Mouse (Mus musculus): Measurements from ENCODE around the gene Tnnt2.
A peak's percentile ranks its signal among the peaks of the same experiment; 100 is the strongest.

Tnnt2 gene

GRCm38 (mm10) chr1:135856070-135856469, 19.9 kb downstream of the Tnnt2 start:
- DNase-seq (ENCODE audit: low spot score): no peak

DNA sequence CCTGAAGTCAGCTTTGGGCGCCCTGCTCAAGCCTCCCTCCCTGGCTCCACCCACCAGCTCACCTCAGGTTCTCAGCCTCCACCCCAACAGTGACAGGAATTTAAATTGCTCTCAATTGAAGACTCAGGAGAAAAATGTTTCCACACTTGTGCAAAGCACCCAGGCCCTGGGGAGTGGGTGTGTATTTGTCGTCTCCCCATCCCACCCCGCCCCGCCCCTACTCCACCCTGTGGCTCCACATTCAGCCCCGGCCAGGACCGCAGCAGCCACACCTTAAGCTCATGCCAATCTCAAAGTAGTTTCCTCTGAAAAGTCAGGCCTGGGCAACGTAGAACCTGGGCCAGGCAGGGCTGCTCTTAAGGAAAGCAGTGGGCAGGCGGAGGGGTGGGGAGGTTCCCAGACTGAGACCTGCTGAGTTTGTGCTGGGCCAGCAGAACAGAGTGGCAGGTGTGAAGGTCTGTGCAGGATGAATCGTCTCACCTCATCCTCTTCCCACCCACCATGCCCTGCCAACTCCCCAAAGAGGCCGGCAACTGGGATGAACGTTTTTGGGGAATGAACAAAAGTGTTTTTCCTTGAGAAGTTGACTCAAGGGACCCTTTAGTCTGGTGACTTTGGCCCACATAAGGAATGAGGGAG, 21.1 kb downstream of the Tnnt2 start:
- no peak for DNase-seq (ENCODE audit: low spot score)

- DNase-seq (ENCODE audit: low spot score): no peak
Measured at GRCm38 (mm10) chr1:135858533-135858932, 22.4 kb downstream of the Tnnt2 start.

- DNase-seq (ENCODE audit: low spot score): no peak
Measured at GRCm38 (mm10) chr1:135861091-135861490, 24.9 kb downstream of the Tnnt2 start.

GRCm38 (mm10) chr1:135861980-135862552, 25.9 kb downstream of the Tnnt2 start:
- no peak for DNase-seq (ENCODE audit: low spot score)

GRCm38 (mm10) chr1:135862561-135862960, 26.4 kb downstream of the Tnnt2 start:
- DNase-seq (ENCODE audit: low spot score): no peak

GRCm38 (mm10) chr1:135863786-135864335, 27.7 kb downstream of the Tnnt2 start:
- DNase-seq (ENCODE audit: low spot score): no peak

GRCm38 (mm10) chr1:135864830-135865229, 28.7 kb downstream of the Tnnt2 start:
- no peak for DNase-seq (ENCODE audit: low spot score)

DNA sequence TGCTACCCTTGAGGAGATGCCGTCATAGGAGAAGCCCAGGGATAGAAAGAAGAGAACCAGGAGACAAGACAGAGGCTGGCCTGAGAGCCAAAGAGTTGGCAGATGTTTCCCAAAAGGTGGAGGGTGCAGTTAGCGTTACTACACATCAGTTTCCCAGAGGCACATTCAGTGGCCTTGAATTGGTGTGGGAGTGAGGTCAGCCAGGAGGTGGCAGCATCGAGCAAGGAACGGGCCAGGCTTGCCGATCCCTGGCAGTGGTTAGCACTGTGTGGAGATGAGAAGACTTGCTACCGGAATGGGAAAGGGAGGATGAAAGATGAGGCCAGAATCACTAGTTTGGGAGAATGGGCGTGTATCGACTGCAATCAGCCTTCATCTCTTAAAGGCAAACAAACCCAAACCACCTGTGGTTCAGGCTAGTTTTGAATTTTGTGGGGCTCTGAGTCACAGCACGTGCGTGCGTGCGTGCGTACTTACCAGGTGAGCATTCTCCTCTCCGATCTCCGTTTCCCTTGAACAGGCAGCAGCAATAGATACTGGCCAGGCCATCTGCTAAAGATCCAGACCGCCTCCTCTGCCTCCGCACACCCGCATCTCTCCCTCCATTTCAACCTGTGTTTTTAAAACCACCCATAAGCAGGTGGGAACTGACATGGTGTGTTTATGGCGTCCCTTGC, 29.5 kb downstream of the Tnnt2 start:
- DNase-seq (ENCODE audit: low spot score): peak; percentile 63

GRCm38 (mm10) chr1:135868570-135868969, 32.4 kb downstream of the Tnnt2 start:
- no peak for DNase-seq (ENCODE audit: low spot score)

DNA sequence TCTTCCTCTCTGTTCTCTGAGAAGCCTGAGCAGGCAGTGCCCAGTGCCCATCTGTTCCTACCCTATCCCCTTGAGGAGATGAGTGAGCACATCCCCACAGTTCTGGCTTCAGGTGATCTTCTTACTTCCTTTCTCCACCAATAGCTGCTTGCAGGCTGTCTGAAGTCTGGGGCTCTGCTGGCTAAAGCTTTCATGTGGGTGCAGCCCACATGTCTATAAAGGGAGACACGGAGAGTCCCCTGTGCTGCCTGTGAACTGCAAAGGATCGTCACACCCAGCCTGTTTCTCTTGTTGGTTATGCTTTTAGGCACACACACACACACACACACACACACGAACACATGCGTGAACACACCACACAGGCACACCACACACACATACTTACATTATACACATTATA, 36.8 kb downstream of the Tnnt2 start:
- DNase-seq (ENCODE audit: low spot score): no peak

GRCm38 (mm10) chr1:135877248-135877647, 41.1 kb downstream of the Tnnt2 start:
- no peak for DNase-seq (ENCODE audit: low spot score)

DNA sequence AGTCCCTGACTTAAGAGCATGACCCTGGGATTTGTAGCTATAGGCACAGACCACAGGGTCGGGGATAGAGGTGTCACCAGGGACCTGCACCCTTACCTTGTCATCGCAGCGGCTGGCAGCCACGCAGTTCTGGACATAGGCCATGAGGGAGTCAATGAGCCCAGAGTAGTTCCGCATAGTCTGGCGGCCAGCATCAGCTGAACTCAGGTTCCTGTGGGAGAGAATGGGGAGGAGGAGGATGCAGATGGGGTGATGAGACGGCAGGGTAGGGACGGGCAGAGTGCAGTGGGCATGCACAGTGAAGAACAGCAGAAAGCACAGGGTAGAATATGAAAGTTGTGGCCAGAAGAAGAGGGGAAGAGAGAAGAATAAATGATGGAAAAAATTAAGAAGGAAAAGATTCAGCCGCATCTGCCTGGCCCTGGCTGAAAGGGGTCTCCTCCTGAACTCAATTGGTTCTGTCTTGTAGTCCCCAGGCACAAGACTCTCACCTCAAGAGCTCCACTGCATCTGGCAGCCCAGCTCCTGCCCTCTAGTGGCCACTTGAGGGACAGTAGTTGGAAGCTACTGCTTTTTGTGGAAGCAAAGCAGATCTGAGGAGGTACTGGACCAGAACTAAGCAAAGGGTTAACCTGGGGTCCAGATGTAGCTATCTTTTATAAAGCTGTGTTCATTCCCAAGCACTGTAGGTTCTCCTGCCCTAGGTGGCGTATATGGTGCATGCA, 46.4 kb downstream of the Tnnt2 start:
- no peak for DNase-seq (ENCODE audit: low spot score)

DNA sequence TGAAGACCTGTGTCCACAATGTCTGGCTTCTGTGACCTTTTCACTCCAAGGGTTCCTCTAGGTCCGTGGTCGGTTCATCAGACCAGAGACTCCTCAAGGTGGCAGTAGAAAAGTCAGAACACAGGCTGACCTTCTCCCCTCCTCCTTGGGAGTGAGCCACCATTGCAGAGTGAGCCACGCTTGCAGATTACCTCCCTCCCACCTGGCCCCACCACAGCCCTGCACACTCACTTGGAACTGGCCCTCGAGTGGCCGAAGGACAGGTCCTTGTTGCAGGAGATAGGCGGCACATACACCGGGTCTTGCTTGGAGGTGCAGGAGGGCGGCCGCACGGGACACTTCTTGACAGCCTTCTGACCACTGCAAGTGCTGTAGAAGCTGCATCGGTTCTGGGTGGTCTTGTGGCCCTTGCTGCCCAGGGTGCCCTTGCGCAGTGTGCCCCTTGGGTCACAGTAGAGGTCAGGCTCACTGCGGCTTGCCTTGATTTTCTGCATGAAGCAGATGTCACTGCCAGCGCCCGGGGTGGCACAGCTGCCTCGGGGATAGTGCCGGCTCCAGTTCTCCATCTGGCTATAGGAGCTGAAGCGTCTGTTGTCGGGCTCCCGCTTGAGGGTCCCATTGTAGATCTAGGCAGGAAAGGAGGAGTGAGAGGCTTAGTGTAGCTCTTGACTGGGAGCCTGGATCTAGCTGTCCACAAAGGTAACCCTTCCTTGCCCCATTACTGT, 53.5 kb downstream of the Tnnt2 start:
- no peak for DNase-seq (ENCODE audit: low spot score)

DNA sequence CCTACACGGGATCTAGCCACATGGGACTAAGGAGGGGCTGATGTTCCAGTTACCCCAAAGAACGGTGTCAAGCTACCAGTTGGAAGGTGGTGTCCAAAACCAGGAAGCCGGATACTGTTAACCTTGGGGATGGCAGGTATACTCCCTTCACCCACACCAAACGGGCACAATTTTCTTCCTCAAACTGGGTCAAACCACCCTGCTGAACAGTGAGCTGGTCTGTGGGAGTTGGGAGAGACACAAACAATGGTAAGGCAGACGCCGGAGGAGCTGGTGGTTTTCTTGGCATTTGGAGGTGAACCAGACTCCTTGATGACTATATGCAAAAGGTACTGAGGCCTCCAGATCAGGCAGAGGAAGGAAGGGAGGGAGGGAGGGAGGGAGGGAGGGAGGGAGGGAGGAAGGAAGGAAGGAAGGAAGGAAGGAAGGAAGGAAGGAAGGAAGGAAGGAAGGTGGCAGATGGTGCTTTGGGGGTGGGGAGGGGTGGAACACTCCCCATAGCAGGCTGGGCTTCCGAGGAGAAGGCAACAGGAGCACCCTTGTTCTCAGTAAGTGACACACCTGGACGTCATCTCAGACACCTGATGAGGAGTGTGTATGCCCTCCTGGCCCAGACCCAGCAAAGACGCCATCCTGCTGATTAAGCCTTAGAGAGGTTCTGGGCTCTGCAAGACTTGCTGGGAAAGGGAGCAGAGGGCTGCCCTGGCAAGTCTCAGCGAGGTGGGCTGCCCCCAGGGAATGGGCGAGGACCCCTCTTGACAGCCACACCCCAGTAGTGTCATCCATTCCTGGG, 55.5 kb downstream of the Tnnt2 start:
- DNase-seq (ENCODE audit: low spot score): no peak

GRCm38 (mm10) chr1:135892233-135892632, 56.1 kb downstream of the Tnnt2 start:
- DNase-seq (ENCODE audit: low spot score): no peak

- DNase-seq (ENCODE audit: low spot score): no peak
Measured at GRCm38 (mm10) chr1:135892764-135893163, 56.6 kb downstream of the Tnnt2 start.

- no peak for DNase-seq (ENCODE audit: low spot score)
Measured at GRCm38 (mm10) chr1:135893377-135893776, 57.2 kb downstream of the Tnnt2 start.

- no peak for DNase-seq (ENCODE audit: low spot score)
Measured at GRCm38 (mm10) chr1:135895367-135895766, 59.2 kb downstream of the Tnnt2 start.

DNA sequence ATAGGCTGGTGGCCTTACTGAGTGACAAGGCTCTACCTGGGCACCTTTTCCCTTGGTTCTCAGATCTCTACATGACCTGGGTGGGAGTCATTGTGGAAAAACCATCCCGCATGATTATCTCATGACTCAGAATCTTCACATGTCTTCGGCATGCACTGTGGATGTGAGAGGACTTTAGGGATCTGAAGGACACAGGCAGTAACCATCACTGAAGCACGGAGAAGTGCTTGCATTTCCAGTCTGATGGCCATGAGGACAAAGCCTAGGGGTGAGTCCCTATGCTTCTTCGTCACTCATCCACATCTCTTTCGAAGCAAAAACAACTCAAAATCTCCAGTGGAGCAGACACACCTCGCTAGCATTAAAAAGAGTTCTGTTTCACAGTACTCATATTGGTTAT, 63.1 kb downstream of the Tnnt2 start:
- DNase-seq (ENCODE audit: low spot score): no peak

DNA sequence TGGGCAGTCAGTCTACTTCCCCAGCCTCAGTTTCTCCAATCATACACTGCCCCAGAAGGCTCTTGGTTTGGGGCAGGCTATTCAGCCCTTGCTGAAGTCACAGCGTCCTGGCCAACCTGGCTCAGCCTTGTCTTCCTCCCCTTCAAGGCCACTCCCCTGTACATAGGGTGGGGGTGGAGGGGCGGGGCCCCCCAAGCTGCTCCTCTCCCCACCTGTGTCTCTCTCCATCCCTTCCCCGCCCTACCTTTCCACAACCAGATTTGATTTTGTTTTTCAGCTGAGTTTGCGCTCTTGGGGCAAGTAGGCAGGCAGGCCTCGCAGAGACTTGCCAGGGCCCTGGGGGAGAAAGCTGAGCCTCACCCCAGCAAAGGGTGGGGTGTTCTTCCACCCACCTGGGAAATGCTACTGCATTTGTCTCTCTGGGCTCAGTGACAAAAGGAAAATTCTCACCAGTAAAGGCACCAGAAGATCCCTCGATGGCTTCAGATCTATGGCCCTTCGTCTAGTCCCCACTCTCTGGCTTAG, 63.9 kb downstream of the Tnnt2 start:
- DNase-seq (ENCODE audit: low spot score): no peak
